Mouse (Mus musculus) layer of hippocampus, postnatal 14 days (tissue): Measurements from ENCODE around the gene H1f0. TPM values are rescaled to one million over a fixed set of nuclear protein-coding genes. Genes with fewer than 3 reads are reported as not detected.

ENCODE experiments used
- DNase-seq, 2 experiments: peaks; one replicate each; pipeline ENCODE4 v3.0.0; 2021 to 2022; ENCODE audit warnings: low spot score in 2 of 2, mixed read lengths in 1 of 2
- long read RNA-seq, 2 experiments: library from polyadenylated mRNA; stranded (forward); transcript quantifications; one replicate each; pipeline ENCODE4 v2.0.0; 2021
- total RNA-seq, 2 experiments: library from RNA; stranded (reverse); gene quantifications; 2 replicates each; pipeline ENCODE4 v1.2.3; 2021

The H1f0 gene
- 10 to 100 TPM; 88.8 to 94.3 TPM for total RNA-seq
- long read RNA-seq, experiment 1, transcript H1f0-201 (1 exons, 2,055 nt), result major isoform, 37 of 37 reads
- long read RNA-seq, experiment 1, partial matches to known transcripts, result 0 of 37 reads
- long read RNA-seq, experiment 1, other reads (novel, unspliced or antisense), result 0 of 37 reads
- long read RNA-seq, experiment 2, transcript H1f0-201 (1 exons, 2,055 nt), result major isoform, 53 of 53 reads
- long read RNA-seq, experiment 2, partial matches to known transcripts, result 0 of 53 reads
- long read RNA-seq, experiment 2, other reads (novel, unspliced or antisense), result 0 of 53 reads

- DNase-seq, result peak; percentile 92 to 94
Observed at GRCm38 (mm10) chr15:79028237-79028738, at the start of gene H1f0. TSS of gene H1f0 (plus strand) at chr15:79028450.

GRCm38 (mm10) chr15:78978875-78979274, 49.4 kb upstream of the H1f0 start:
- DNase-seq, result no peak

- DNase-seq, result no peak
Observed at GRCm38 (mm10) chr15:78980084-78980483, 48.2 kb upstream of the H1f0 start.

- DNase-seq, result peak; percentile 35 to 60
Observed at GRCm38 (mm10) chr15:78982658-78983435, 45.4 kb upstream of the H1f0 start.

- DNase-seq, result no peak
Observed at GRCm38 (mm10) chr15:78983436-78984285, 44.6 kb upstream of the H1f0 start.

GRCm38 (mm10) chr15:78984286-78984778, 43.9 kb upstream of the H1f0 start:
- no peak for DNase-seq

- DNase-seq, result no peak
Observed at GRCm38 (mm10) chr15:78986536-78987220, 41.6 kb upstream of the H1f0 start.

GRCm38 (mm10) chr15:78988499-78988971, 39.7 kb upstream of the H1f0 start:
- peak; percentile 90 to 96 for DNase-seq

GRCm38 (mm10) chr15:78989152-78990092, 38.8 kb upstream of the H1f0 start:
- no peak for DNase-seq

- DNase-seq, result no peak
Observed at GRCm38 (mm10) chr15:78990093-78990463, 38.2 kb upstream of the H1f0 start.

- no peak for DNase-seq
Observed at GRCm38 (mm10) chr15:78990970-78991525, 37.2 kb upstream of the H1f0 start.

GRCm38 (mm10) chr15:78992235-78992634, 36.0 kb upstream of the H1f0 start:
- DNase-seq, result no peak

GRCm38 (mm10) chr15:78992925-78993324, 35.3 kb upstream of the H1f0 start:
- no peak for DNase-seq

GRCm38 (mm10) chr15:78995916-78996315, 32.3 kb upstream of the H1f0 start:
- DNase-seq, result no peak

- DNase-seq, result no peak
Observed at GRCm38 (mm10) chr15:78996663-78997062, 31.6 kb upstream of the H1f0 start.

- no peak for DNase-seq
Observed at GRCm38 (mm10) chr15:78998348-78998747, 29.9 kb upstream of the H1f0 start.

- DNase-seq, result no peak
Observed at GRCm38 (mm10) chr15:78999586-78999985, 28.7 kb upstream of the H1f0 start.

- DNase-seq, result no peak
Observed at GRCm38 (mm10) chr15:79000357-79000791, 27.9 kb upstream of the H1f0 start.

- DNase-seq, result no peak
Observed at GRCm38 (mm10) chr15:79001559-79001958, 26.7 kb upstream of the H1f0 start.
